12 mouse cellular contexts compared by ENCODE assay signal in the genomic region with DNA sequence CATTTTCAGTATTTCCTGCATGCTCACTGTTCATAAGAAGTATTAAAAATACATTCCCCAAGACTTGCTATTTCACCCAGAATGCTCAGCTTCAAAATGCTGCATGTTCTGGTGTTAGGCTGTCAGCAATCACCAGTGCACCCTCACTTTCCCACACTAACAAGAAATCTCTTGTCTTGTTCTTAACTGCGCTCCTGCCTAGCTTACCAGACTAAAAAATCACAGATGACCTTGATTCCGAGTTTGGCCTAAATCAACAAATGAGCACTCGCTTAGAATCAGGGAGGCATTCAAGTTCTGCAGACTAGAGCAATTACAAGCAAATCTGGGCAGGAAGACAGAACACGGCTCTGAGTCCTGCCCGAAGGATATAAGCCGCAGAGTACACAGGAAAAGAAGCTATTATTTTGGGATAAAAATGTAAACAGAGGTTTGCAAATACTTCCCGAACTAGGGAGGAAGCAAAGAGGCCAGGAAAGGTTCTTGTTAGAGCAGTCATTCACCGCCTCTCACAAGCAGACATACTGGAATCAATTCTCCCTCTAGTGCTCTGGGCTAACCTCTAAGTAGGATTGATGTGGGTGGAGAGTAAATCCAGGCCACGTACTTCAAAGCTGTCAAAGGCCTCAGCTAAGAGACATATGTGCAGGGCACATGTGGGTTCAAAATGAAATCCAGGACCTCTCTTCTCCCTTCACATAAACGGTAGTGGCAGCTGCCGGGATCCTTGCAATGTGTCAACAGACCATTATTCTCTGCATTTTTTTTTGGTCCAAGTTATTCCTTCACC.
DNase-seq lines count a peak whose midpoint lies in the region; ATAC-seq lines count a peak whose summit lies in the region.
"Had no signal": no experiment of that assay in that cellular context is flagged by ENCODE, and none has a peak within 500 bp of the region (broad histone marks: within the 10 kb centered on the region; RNA-seq: fewer than 3 reads in every experiment).

No protein-coding gene starts in this region.

- DNase-seq in hindbrain, embryonic 14.5 days (ENCODE audit: low spot score) = no peak
- DNase-seq in retina, postnatal 1 day = peak; percentile 12
- no peak for DNase-seq in retina, embryonic 14.5 days (ENCODE audit: low spot score)
- no peak for DNase-seq in testis, postnatal 14 days (ENCODE audit: low spot score)
- no peak for DNase-seq in left cerebral cortex, postnatal 36 days (ENCODE audit: low spot score in 2 of 2)
- no peak for DNase-seq in cerebellum, postnatal 10 days
- DNase-seq: heart, postnatal 10 days; kidney, adult 8-10 months; liver, embryonic 13.5 days had no signal

- H3K9me3 ChIP-seq in hindbrain, embryonic 16.5 days (ENCODE audit: control insufficient read depth, low read length) = no peaks in the 10 kb centered on the region
- no peaks in the 10 kb centered on the region for H3K9me3 ChIP-seq in hindbrain, embryonic 14.5 days (ENCODE audit: control insufficient read depth, low read length)
- no peaks in the 10 kb centered on the region for H3K9me3 ChIP-seq in intestine, embryonic 16.5 days (ENCODE audit: control insufficient read depth, low read length)

- no peak overlapping the region for H3K4me3 ChIP-seq in hindbrain, embryonic 16.5 days (ENCODE audit: low read length)
- H3K4me3 ChIP-seq in hindbrain, embryonic 14.5 days (replicated peaks; ENCODE audit: low read length) = no peak overlapping the region
- no peak overlapping the region for H3K4me3 ChIP-seq in intestine, embryonic 16.5 days (ENCODE audit: low read length)
- H3K4me3 ChIP-seq: liver, embryonic 13.5 days had no signal

- ATAC-seq in hindbrain, embryonic 16.5 days = no peak
- ATAC-seq in hindbrain, embryonic 14.5 days (ENCODE audit: low FRiP score) = no peak
- ATAC-seq in intestine, embryonic 16.5 days = no peak
- ATAC-seq: CD4-positive, CD25-positive, alpha-beta regulatory T cell, adult 4 months had no signal

- no peak overlapping the region for H3K4me2 ChIP-seq in hindbrain, embryonic 16.5 days (ENCODE audit: low read length)
- H3K4me2 ChIP-seq in hindbrain, embryonic 14.5 days (replicated peaks) = no peak overlapping the region
- H3K4me2 ChIP-seq in intestine, embryonic 16.5 days (ENCODE audit: low read depth, low read length) = no peak overlapping the region
- H3K4me2 ChIP-seq: liver, embryonic 13.5 days had no signal

- WGBS in hindbrain, embryonic 16.5 days = 71% methylated on average over 11 of the region's 11 CpGs
- WGBS in hindbrain, embryonic 14.5 days = 75% methylated on average over 11 of the region's 11 CpGs
- 24% methylated on average over 11 of the region's 11 CpGs for WGBS in intestine, embryonic 16.5 days

- H3K9ac ChIP-seq in hindbrain, embryonic 16.5 days (ENCODE audit: low read depth, low read length) = no peak overlapping the region
- H3K9ac ChIP-seq in hindbrain, embryonic 14.5 days = no peak overlapping the region
- H3K9ac ChIP-seq in intestine, embryonic 16.5 days (ENCODE audit: low read depth, low read length) = no peak overlapping the region
- H3K9ac ChIP-seq: liver, embryonic 13.5 days had no signal

- no peaks in the 10 kb centered on the region for H3K27me3 ChIP-seq in hindbrain, embryonic 16.5 days (replicated peaks; ENCODE audit: control insufficient read depth, insufficient read depth, low read length)
- no peaks in the 10 kb centered on the region for H3K27me3 ChIP-seq in hindbrain, embryonic 14.5 days (ENCODE audit: control insufficient read depth, insufficient read depth, low read length)
- no peaks in the 10 kb centered on the region for H3K27me3 ChIP-seq in intestine, embryonic 16.5 days (replicated peaks; ENCODE audit: control insufficient read depth, insufficient read depth, low read length)
- H3K27me3 ChIP-seq: liver, embryonic 13.5 days had no signal

- H3K27ac ChIP-seq in hindbrain, embryonic 16.5 days (ENCODE audit: low read depth, low read length) = peak overlapping the region; percentile 2; the same call in 1 of the 2 replicates
- H3K27ac ChIP-seq in hindbrain, embryonic 14.5 days = no peak overlapping the region
- H3K27ac ChIP-seq in intestine, embryonic 16.5 days (ENCODE audit: low read length) = peak overlapping the region; percentile 62; the same call in 1 of the 2 replicates
- H3K27ac ChIP-seq: liver, embryonic 13.5 days had no signal

- no peaks in the 10 kb centered on the region for H3K36me3 ChIP-seq in hindbrain, embryonic 16.5 days (ENCODE audit: control insufficient read depth, insufficient read depth, low read length)
- H3K36me3 ChIP-seq in hindbrain, embryonic 14.5 days (replicated peaks; ENCODE audit: control insufficient read depth, insufficient read depth) = no peaks in the 10 kb centered on the region
- H3K36me3 ChIP-seq in intestine, embryonic 16.5 days (ENCODE audit: control insufficient read depth, insufficient read depth, low read length) = no peaks in the 10 kb centered on the region
- H3K36me3 ChIP-seq: liver, embryonic 13.5 days had no signal

- intact Hi-C loops in left cerebral cortex, postnatal 36 days (cut with DNase I) = no loop called here

- H3K4me1 ChIP-seq in hindbrain, embryonic 16.5 days (ENCODE audit: control insufficient read depth, insufficient read depth, low read depth, low read length) = peaks cover 6% of the 10 kb centered on the region
- peaks cover 13% of the 10 kb centered on the region for H3K4me1 ChIP-seq in hindbrain, embryonic 14.5 days (replicated peaks; ENCODE audit: control insufficient read depth, insufficient read depth, low read length)
- H3K4me1 ChIP-seq in intestine, embryonic 16.5 days (ENCODE audit: control insufficient read depth, insufficient read depth, low read length) = peaks cover 9% of the 10 kb centered on the region
- H3K4me1 ChIP-seq: liver, embryonic 13.5 days had no signal
